Mouse (Mus musculus) heart, embryonic 11.5 days (tissue): ENCODE measurements around the gene Stab2. TPM values are rescaled to one million over a fixed set of nuclear protein-coding genes. Genes with fewer than 3 reads are reported as not detected.

Experiments
- ATAC-seq: fragments of 200-750 bp; cut with Nextera tagmentation; replicated peaks from 2 replicates; pipeline ENCODE4 v1.8.0; 2017; ENCODE audit warnings: moderate library complexity; ENCODE audit not compliant: insufficient number of reproducible peaks, low FRiP score, low TSS enrichment
- H3K27ac ChIP-seq: fragments of 300-500 bp; sonication (generic); 2 replicates; pipeline ENCODE4 v1.5.1; 2014; ENCODE audit warnings: mild to moderate bottlenecking, low read depth, low read length
- H3K27me3 ChIP-seq: fragments of 300-500 bp; sonication (generic); 2 replicates; pipeline ENCODE4 v1.6.1; 2014; ENCODE audit warnings: mild to moderate bottlenecking, low read length, mixed read lengths; ENCODE audit not compliant: control insufficient read depth, insufficient read depth
- H3K36me3 ChIP-seq: fragments of 300-500 bp; sonication (generic); 2 replicates; pipeline ENCODE4 v1.6.1; 2014; ENCODE audit warnings: mild to moderate bottlenecking, low read length, moderate library complexity, mixed read lengths; ENCODE audit not compliant: control insufficient read depth, insufficient read depth
- H3K4me1 ChIP-seq: fragments of 300-500 bp; sonication (generic); 2 replicates; pipeline ENCODE4 v1.6.1; 2014; ENCODE audit warnings: low read length; ENCODE audit not compliant: control insufficient read depth, insufficient read depth
- H3K4me2 ChIP-seq: fragments of 300-500 bp; sonication (generic); 2 replicates; pipeline ENCODE4 v1.6.1; 2014; ENCODE audit warnings: mild to moderate bottlenecking, moderate library complexity
- H3K4me3 ChIP-seq: fragments of 300-500 bp; sonication (generic); 2 replicates; pipeline ENCODE4 v1.5.1; 2014; ENCODE audit warnings: low read depth, low read length
- H3K9ac ChIP-seq: fragments of 300-500 bp; sonication (generic); 2 replicates; pipeline ENCODE4 v1.6.1; 2014; ENCODE audit warnings: mild to moderate bottlenecking, low read depth, low read length, moderate library complexity
- H3K9me3 ChIP-seq: fragments of 300-500 bp; sonication (generic); replicated peaks from 2 replicates; pipeline ENCODE4 v1.6.1; 2016; ENCODE audit warnings: low read length; ENCODE audit not compliant: control insufficient read depth
- WGBS: fragments of 180-500 bp; shearing (Covaris S2); extraction: QIAGEN DNeasy Blood & Tissue Kit; methylation state at CpG from one replicate; pipeline ENCODE4 v1.1.7; 2014; ENCODE audit not compliant: insufficient replicate concordance; 5-methylcytosine and 5-hydroxymethylcytosine counted together
- polyA plus RNA-seq: library from polyadenylated mRNA; unstranded; fragments of >200 nt; fragmentation: Nextera tagmentation; extraction: Ambion mirVana; gene quantifications from 2 replicates; pipeline ENCODE4 v1.2.1, GENCODE M21; 2014

Gene Stab2
- polyA plus RNA-seq, 1 experiment from 2014 or later: 1.5 TPM

DNA sequence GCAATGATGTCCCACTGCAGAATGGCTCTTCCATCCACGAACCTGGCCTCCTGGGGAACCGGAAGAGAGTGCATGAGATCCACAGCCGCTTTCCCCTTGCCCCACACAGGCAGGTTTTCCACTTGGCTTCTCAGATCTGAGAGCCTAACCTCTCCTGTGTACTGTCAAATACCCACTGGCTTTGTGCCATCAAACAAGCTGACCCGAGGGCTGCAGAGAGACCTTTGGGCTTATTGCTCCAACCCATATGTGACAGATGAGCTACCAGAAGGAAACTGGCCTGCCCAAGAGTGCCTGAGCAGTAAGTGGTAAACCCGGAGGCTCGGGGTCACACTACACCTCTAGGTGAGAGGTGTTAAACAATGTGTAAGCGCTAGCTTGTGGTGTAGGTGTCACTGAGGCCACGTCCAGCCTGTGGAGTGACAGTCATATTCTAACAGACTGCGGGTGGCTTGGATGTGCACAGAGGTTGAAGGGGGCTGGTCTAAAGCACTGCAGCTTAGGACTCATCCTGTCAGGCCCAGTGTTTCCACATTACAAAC, 160.8 kb downstream of the Stab2 start:
- no peaks in the 10 kb centered on the region for H3K9me3 ChIP-seq
- 0 out of 2 replicates have a peak, but pooled peaks cover 4% of the 10 kb centered on the region for H3K4me1 ChIP-seq
- H3K27ac ChIP-seq: no peak overlapping the region
- no peaks in the 10 kb centered on the region for H3K27me3 ChIP-seq
- no peak for ATAC-seq
- no peak overlapping the region for H3K4me3 ChIP-seq
- no peak overlapping the region for H3K9ac ChIP-seq
- WGBS: 65% methylated on average over 9 of the region's 9 CpGs
- H3K36me3 ChIP-seq: no peaks in the 10 kb centered on the region
- no peak overlapping the region for H3K4me2 ChIP-seq

DNA sequence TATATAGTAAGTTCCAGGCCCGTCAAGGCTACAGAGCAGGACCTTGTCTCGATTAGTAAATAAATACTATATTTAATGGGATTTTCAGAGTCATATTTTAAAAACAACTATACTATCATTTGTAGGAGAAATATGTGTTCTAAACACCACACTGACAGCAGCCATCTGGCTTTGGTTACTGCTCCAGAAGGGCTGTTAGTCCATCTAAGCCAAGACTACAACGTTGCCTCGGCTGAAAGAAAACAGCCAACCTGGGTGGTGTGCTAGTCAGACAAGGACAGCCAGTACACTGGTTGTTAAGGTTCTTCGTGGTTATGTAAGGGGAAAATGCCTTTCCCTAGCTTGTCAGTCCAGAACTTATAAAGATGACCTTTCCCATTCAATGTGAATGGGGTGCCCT, 165.2 kb downstream of the Stab2 start:
- 80% methylated on average over 5 of the region's 5 CpGs for WGBS
- no peaks in the 10 kb centered on the region for H3K36me3 ChIP-seq
- no peaks in the 10 kb centered on the region for H3K4me1 ChIP-seq
- no peak overlapping the region for H3K27ac ChIP-seq
- H3K4me3 ChIP-seq: no peak overlapping the region
- H3K27me3 ChIP-seq: no peaks in the 10 kb centered on the region
- ATAC-seq: no peak
- H3K4me2 ChIP-seq: no peak overlapping the region
- no peak overlapping the region for H3K9ac ChIP-seq
- H3K9me3 ChIP-seq: no peaks in the 10 kb centered on the region

DNA sequence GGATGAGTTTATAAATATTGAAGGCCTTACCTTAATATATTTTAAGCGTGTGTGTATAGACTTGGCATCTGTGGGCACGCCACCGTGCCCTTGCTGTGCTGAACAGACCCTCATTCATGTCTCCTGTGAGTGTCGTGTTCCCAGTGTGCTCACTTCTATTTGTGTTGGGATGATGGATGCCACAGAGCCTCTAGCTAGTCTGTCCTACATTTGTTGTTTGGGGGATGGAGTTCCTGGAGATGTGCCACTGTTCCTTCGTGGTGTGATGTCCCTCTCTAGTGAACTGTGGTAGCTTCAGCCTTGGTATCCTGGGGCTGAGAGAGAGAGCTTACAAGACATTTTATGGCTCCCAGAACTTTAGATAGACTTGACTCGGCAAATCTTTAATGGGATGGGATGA, 169.0 kb downstream of the Stab2 start:
- Histone ChIP-seq H3K4me3 (no peak overlapping the region), H3K27ac (no peak overlapping the region), H3K4me2 (no peak overlapping the region), H3K4me1 (peaks cover 5% of the 10 kb centered on the region; the same call in 1 of the 2 replicates), H3K36me3 (0 out of 2 replicates have a peak, but pooled peaks cover 3% of the 10 kb centered on the region), H3K27me3 (no peaks in the 10 kb centered on the region), H3K9ac (no peak overlapping the region), H3K9me3 (no peaks in the 10 kb centered on the region)
- WGBS: 89% methylated on average over 6 of the region's 6 CpGs
- ATAC-seq: no peak

DNA sequence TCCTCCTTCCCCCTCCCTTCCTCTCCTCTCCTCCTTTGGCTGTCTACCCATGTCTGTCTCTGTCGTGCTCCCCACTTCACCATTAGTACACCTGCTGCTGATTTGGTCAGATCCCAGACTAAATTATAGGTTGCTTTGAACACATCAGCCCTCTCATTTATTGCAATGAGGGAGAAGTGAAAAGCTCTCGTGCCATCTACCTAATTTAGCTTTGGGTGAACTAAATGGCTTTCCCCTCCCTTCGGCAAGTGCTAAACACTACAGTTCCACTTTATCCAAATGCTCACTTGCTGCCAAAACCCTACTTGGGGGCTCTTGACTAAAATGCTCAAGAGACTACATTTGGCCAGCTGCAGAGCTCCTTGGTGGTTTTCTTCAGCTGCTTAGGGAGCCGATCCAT, 171.0 kb downstream of the Stab2 start:
- no peak overlapping the region for H3K4me2 ChIP-seq
- H3K4me1 ChIP-seq: peaks cover 5% of the 10 kb centered on the region; the same call in 1 of the 2 replicates
- no peak overlapping the region for H3K4me3 ChIP-seq
- H3K36me3 ChIP-seq: 0 out of 2 replicates have a peak, but pooled peaks cover 3% of the 10 kb centered on the region
- H3K27ac ChIP-seq: no peak overlapping the region
- ATAC-seq: no peak
- H3K9me3 ChIP-seq: no peaks in the 10 kb centered on the region
- no peaks in the 10 kb centered on the region for H3K27me3 ChIP-seq
- no peak overlapping the region for H3K9ac ChIP-seq
- WGBS: 82% methylated on average over 4 of the region's 4 CpGs

DNA sequence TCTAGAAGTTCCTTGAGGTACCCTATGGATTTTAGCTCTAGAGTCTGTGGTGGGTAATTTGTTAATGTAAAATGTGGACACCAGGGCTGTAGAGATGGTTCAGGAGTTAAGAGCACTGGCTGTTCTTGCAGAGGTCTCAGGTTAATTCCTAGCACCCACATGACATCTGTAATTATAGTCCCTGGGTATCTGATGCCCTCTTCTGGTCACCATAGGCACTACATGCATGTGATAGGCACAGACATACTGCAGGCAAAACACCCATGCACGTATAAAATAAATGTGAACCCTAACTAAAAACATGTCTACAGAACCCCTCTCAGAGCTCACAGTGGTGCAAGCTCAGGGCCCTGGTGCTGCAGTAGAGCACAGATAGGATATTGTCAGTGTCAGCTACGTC, 178.3 kb downstream of the Stab2 start:
- ATAC-seq: no peak
- Histone ChIP-seq H3K4me1 (peaks cover 11% of the 10 kb centered on the region), H3K9me3 (no peaks in the 10 kb centered on the region), H3K36me3 (peaks cover 9% of the 10 kb centered on the region), H3K9ac (no peak overlapping the region), H3K4me2 (no peak overlapping the region), H3K27me3 (no peaks in the 10 kb centered on the region), H3K27ac (no peak overlapping the region), H3K4me3 (no peak overlapping the region)
- WGBS: 89% methylated on average over 2 of the region's 2 CpGs

DNA sequence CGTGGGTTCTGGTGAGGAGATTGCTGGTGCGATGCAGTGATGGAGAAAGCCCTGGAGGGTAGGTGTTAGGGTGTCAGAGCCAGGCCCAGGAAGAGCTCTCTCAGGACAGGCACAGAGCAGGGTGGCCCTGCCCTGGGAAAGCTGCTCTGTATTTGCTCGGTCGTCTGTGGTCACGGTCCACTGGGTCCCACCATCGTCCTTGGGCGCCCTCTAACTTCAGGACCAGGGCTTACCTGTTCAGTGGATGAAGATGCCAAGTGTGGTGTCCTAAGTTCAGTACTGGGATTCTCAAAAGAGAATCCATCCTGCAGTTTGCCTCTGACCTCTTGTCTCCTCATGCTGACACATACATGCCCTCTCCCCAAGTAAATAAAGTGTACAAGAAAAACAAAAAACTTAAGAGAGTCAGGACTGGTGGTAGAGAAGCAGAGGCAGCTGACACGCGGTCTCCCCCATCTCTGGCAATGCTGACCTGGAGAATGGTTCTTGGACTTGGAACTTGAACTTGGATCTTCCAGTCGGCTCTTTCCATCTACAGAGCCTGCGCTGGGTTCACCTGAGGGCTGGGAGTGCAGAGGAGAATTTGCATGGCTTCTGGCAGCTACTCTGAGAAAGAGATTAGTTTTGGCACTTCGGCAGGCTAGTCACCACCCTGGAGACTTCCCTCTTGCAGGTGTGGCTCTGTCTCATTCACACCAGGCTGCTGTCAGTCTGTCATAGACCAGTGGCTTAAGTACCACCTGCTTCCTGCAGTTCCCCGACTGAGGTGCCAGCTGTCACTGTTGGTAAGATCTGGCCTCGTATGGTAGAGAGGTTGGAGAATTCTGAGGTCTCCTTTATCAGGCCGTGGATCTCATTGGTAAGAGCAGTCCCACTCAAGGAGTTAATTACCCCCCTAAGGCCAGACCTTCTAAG, 179.3 kb downstream of the Stab2 start:
- Histone ChIP-seq H3K9me3 (no peaks in the 10 kb centered on the region), H3K27ac (no peak overlapping the region), H3K36me3 (peaks cover 6% of the 10 kb centered on the region), H3K4me3 (no peak overlapping the region), H3K27me3 (no peaks in the 10 kb centered on the region), H3K9ac (no peak overlapping the region), H3K4me2 (no peak overlapping the region), H3K4me1 (peaks cover 5% of the 10 kb centered on the region)
- WGBS: 83% methylated on average over 15 of the region's 15 CpGs
- ATAC-seq: no peak

DNA sequence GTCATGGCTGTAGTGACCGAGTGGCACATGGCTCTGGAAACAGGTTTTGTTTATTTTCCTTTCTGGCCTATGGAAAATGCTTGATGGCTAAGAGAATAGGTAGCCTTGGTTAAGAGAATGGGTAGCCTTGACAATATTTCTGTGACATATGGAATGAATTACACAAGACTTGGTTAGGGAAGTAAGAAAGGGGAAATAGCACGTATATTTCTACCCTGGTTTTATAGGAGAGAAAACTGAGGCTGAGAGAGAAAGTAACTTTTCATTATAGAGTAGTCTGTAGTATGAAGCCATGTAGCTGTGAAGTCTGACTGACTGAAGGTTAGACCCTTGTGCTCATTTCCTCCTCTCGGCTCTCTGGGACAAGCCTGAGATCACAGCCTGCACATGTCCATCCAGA, 180.9 kb downstream of the Stab2 start:
- Histone ChIP-seq H3K27ac (no peak overlapping the region), H3K36me3 (peaks cover 6% of the 10 kb centered on the region)

DNA sequence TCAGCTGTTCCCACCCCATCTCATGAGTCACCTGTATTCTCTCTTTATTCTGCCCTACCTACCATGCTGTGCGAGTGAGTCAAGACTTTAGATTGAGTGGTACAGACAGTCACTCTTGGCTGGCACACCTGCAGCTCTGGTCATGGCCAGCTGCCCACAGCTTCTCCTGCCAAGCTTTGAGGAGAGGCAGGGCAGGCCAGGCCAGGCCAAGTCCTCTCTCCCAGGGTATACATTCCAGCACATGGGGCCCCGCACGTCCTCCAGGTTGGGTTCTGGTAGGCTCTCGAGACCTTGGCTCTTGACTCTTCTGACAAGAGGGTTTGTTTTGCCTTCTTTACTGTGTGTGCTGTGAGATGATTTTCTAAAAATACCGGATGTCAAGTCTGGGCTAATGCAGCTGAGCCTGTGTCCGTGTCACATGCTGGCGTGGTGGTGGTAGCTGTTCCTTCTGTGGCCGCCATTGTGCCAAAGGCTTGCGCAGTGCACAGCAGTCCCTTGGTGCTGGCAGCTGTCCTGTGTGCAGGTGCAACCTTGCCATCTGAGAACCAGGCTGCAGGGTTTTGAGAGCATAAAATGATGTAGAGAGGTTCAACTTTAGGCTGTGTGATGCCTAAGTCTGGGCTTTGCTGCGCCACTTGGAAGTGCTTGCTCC, 181.8 kb downstream of the Stab2 start:
- H3K36me3 ChIP-seq: peaks cover 6% of the 10 kb centered on the region
- no peak overlapping the region for H3K4me2 ChIP-seq
- H3K27ac ChIP-seq: no peak overlapping the region
- ATAC-seq: no peak
- peaks cover 5% of the 10 kb centered on the region for H3K4me1 ChIP-seq
- H3K27me3 ChIP-seq: no peaks in the 10 kb centered on the region
- H3K4me3 ChIP-seq: no peak overlapping the region
- 72% methylated on average over 10 of the region's 10 CpGs for WGBS
- no peaks in the 10 kb centered on the region for H3K9me3 ChIP-seq
- H3K9ac ChIP-seq: no peak overlapping the region

More for the DNA sequence above, 180.9 kb downstream of the Stab2 start:
- no peak overlapping the region for H3K9ac ChIP-seq
- no peaks in the 10 kb centered on the region for H3K27me3 ChIP-seq
- no peak overlapping the region for H3K4me3 ChIP-seq
- no peak overlapping the region for H3K4me2 ChIP-seq
- no peak for ATAC-seq
- WGBS: 76% methylated on average over 3 of the region's 3 CpGs
- no peaks in the 10 kb centered on the region for H3K9me3 ChIP-seq
- H3K4me1 ChIP-seq: peaks cover 5% of the 10 kb centered on the region
